Mouse (Mus musculus): ENCODE data around the gene Samt1.
A peak's percentile ranks its signal among the peaks of the same experiment; 100 is the strongest.
"Not testable (repeated sequence)": the region's sequence is repeated elsewhere in the genome, so short reads cannot be mapped to it uniquely, and the experiment has no call there.

Gene Samt1

DNA sequence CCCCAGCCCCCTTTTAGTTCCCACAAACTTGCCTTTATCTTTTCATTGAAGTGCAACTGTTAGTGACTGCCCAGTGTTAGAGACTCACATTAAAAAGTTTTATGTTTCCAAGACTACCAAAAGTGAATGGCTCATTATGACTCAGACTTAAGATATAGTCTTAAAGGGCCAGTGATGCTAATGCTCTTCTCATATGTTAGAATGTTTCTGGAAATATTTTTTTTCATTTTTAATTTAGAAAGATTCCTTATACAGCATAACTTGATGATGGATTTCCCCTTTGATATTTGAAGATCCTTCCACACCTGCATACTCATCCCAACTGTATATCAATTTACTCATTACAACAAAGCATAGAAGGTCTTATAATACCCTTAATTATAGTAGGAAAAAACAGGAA, at the start of gene Samt1:
Samt1 (minus strand) TSS at position 101 of the 400 bp plus-strand sequence.
- DNase-seq, result not testable (repeated sequence)

DNA sequence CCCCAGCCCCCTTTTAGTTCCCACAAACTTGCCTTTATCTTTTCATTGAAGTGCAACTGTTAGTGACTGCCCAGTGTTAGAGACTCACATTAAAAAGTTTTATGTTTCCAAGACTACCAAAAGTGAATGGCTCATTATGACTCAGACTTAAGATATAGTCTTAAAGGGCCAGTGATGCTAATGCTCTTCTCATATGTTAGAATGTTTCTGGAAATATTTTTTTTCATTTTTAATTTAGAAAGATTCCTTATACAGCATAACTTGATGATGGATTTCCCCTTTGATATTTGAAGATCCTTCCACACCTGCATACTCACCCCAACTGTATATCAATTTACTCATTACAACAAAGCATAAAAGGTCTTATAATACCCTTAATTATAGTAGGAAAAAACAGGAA, 42.5 kb upstream of the Samt1 start, which contains the start of gene Gm10057:
Gm10057 (minus strand) TSS at position 101 of the 400 bp plus-strand sequence.
- DNase-seq, result not testable (repeated sequence)

DNA sequence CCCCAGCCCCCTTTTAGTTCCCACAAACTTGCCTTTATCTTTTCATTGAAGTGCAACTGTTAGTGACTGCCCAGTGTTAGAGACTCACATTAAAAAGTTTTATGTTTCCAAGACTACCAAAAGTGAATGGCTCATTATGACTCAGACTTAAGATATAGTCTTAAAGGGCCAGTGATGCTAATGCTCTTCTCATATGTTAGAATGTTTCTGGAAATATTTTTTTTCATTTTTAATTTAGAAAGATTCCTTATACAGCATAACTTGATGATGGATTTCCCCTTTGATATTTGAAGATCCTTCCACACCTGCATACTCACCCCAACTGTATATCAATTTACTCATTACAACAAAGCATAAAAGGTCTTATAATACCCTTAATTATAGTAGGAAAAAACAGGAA, 21.3 kb upstream of the Samt1 start, which contains the start of gene 4921511M17Rik:
4921511M17Rik (minus strand) TSS at position 101 of the 400 bp plus-strand sequence.
- DNase-seq, result not testable (repeated sequence)

DNA sequence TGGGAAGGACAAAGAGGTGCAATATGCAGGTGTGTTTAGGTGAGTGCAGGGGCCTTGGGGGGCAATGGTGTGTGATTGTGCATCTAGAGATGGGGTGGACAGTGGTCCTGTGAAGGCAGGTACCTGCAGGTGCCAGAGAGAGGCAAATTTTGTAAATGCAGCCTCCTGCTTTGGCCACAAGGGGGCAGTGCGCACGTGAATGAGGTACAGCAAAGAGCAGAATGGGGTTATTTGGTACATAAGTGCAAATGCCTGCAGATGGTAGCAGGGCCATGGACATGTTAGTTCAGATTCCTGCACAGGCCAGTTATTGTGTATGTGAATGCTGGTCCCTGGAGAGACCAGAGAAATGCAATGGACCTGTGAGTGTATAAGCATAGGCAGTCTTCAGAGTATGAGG, 35.5 kb downstream of the Samt1 start:
- DNase-seq, result not testable (repeated sequence)

DNA sequence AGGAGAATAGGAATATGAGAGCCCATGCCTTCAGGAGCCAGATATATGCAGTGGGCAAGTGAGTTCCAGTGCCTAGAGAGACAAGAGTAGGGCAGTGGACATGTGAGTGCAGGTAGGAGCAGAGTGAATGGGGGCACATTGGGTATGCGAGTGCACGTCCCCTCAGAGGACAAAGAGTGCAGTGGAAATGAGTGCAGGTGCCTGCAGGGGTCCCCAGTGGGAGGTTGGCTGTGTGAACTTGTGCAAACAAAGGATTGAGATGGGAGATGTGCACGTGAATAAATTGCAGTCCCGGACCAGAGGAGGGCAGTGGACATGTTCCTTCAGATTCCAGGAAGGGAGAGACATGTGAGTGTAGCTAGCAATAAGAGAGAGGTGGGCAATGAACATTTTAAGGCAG, 36.0 kb downstream of the Samt1 start:
- not testable (repeated sequence) for DNase-seq

DNA sequence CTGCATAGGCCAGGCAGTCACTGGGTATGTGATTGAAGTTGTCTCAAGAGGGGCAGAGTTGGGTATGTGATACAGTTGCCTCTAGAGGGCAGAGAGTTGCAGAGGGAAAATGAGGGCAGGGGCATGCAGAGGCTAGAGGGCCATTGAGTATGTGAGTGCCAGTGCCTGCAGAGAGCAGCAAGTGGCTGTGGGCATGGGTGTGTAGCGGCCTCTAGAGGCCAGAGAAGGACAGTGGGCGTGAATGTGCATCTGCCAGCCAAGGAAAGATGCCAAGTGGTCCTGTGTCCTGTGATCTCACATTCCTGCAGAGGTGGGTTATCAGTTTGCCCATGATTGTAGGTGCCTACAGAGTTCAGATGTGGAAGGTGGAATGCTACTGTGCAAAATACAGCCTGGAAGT, 38.0 kb downstream of the Samt1 start:
- DNase-seq, result peak; percentile 2

DNA sequence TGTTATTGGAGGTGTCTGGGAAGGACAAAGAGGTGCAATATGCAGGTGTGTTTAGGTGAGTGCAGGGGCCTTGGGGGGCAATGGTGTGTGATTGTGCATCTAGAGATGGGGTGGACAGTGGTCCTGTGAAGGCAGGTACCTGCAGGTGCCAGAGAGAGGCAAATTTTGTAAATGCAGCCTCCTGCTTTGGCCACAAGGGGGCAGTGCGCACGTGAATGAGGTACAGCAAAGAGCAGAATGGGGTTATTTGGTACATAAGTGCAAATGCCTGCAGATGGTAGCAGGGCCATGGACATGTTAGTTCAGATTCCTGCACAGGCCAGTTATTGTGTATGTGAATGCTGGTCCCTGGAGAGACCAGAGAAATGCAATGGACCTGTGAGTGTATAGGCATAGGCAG, 59.6 kb downstream of the Samt1 start:
- DNase-seq, result not testable (repeated sequence)
